Mouse (Mus musculus) MEL (cell line): ENCODE results near the gene Mnt. TPM values are rescaled to one million over a fixed set of nuclear protein-coding genes. Genes with fewer than 3 reads are reported as not detected.

Experiments
- DNase-seq: peaks from one replicate; pipeline ENCODE4 v3.0.0; 2011; ENCODE audit warnings: low read depth, low spot score
- H3K27ac ChIP-seq: 2 replicates; pipeline ENCODE4 v1.5.1; 2012; ENCODE audit warnings: low read depth, mild to moderate bottlenecking, control low read depth, low read length, moderate library complexity; ENCODE audit not compliant: control insufficient read depth
- H3K27me3 ChIP-seq, 2 experiments: fragments of 150-350 bp in 1 of 2; sonication (generic) in 1 of 2; 2 replicates each; pipeline ENCODE4 v1.6.1; 2012; ENCODE audit warnings: low read length in 2 of 2, mild to moderate bottlenecking in 2 of 2, improper control_type of control experiment in 1 of 2, moderate library complexity in 1 of 2; ENCODE audit not compliant: insufficient read depth in 2 of 2, control insufficient read depth in 1 of 2
- H3K36me3 ChIP-seq, 2 experiments: 2 replicates each; pipeline ENCODE4 v1.6.1; 2012 to 2014; ENCODE audit warnings: low read length in 2 of 2, improper control_type of control experiment in 1 of 2, inconsistent platforms in 1 of 2, mild to moderate bottlenecking in 1 of 2; ENCODE audit not compliant: insufficient read depth in 2 of 2, control insufficient read depth in 1 of 2
- H3K4me1 ChIP-seq, 2 experiments: fragments of 150-350 bp in 1 of 2; sonication (generic) in 1 of 2; 2 replicates each; pipeline ENCODE4 v1.6.1; 2012; ENCODE audit warnings: low read length in 2 of 2, improper control_type of control experiment in 1 of 2, mild to moderate bottlenecking in 1 of 2; ENCODE audit not compliant: insufficient read depth in 2 of 2, control insufficient read depth in 1 of 2
- H3K4me3 ChIP-seq, 2 experiments: fragments of 150-350 bp in 1 of 2; sonication (generic) in 1 of 2; 2 replicates each; pipeline ENCODE4 v1.5.1; 2012; ENCODE audit warnings: low read depth in 2 of 2, low read length in 2 of 2, mild to moderate bottlenecking in 2 of 2, moderate library complexity in 2 of 2, control low read depth in 1 of 2, improper control_type of control experiment in 1 of 2; ENCODE audit not compliant: control insufficient read depth in 1 of 2, insufficient read depth in 1 of 2
- H3K79me2 ChIP-seq: 2 replicates; pipeline ENCODE4 v1.6.1; 2012; ENCODE audit warnings: mild to moderate bottlenecking, low read length, moderate library complexity; ENCODE audit not compliant: control insufficient read depth, poor library complexity, insufficient read depth
- H3K9ac ChIP-seq: 2 replicates; pipeline ENCODE4 v1.6.1; 2012; ENCODE audit warnings: low read depth, mild to moderate bottlenecking, control low read depth, low read length, moderate library complexity; ENCODE audit not compliant: control insufficient read depth, poor library complexity, severe bottlenecking
- H3K9me3 ChIP-seq: fragments of 150-350 bp; sonication (generic); replicated peaks from 2 replicates; pipeline ENCODE4 v1.6.1; 2012; ENCODE audit warnings: mild to moderate bottlenecking, low read length, improper control_type of control experiment, moderate library complexity; ENCODE audit not compliant: insufficient read depth
- BHLHE40 ChIP-seq: IDR thresholded peaks from 2 replicates; pipeline ENCODE4 v1.6.1; 2012; ENCODE audit warnings: low read depth, mild to moderate bottlenecking, inconsistent platforms, low read length, improper control_type of control experiment, borderline replicate concordance
- CHD1 ChIP-seq: IDR thresholded peaks from 2 replicates; pipeline ENCODE4 v1.6.1; 2012; ENCODE audit warnings: low read depth, mild to moderate bottlenecking, inconsistent platforms, low read length, improper control_type of control experiment
- CTCF ChIP-seq, 3 experiments: IDR thresholded peaks in 2 of 3; conservative IDR thresholded peaks in 1 of 3; 2 replicates each; pipeline ENCODE4 v1.5.1; 2011 to 2012; ENCODE audit warnings: low read length in 3 of 3, low read depth in 2 of 3, mild to moderate bottlenecking in 2 of 3, improper control_type of control experiment in 1 of 3, inconsistent platforms in 1 of 3, mixed read lengths in 1 of 3, moderate library complexity in 1 of 3; ENCODE audit not compliant: control insufficient read depth in 1 of 3, insufficient read depth in 1 of 3, poor library complexity in 1 of 3, severe bottlenecking in 1 of 3
- E2F4 ChIP-seq: IDR thresholded peaks from 2 replicates; pipeline ENCODE4 v1.6.1; 2011; ENCODE audit warnings: low read depth, low read length, improper control_type of control experiment, borderline replicate concordance
- ETS1 ChIP-seq: IDR thresholded peaks from 2 replicates; pipeline ENCODE4 v1.6.1; 2012; ENCODE audit warnings: low read depth, mild to moderate bottlenecking, inconsistent platforms, low read length, improper control_type of control experiment, moderate library complexity
- GATA1 ChIP-seq: IDR thresholded peaks from 2 replicates; pipeline ENCODE4 v1.6.1; 2011; ENCODE audit warnings: low read depth, low read length, improper control_type of control experiment
- MAFK ChIP-seq: IDR thresholded peaks from 2 replicates; pipeline ENCODE4 v1.6.1; 2011; ENCODE audit warnings: low read depth, mild to moderate bottlenecking, low read length, improper control_type of control experiment, borderline replicate concordance
- MAX ChIP-seq: IDR thresholded peaks from 2 replicates; pipeline ENCODE4 v1.6.1; 2011; ENCODE audit warnings: low read length, improper control_type of control experiment
- MXI1 ChIP-seq: IDR thresholded peaks from 2 replicates; pipeline ENCODE4 v1.6.1; 2011; ENCODE audit warnings: mild to moderate bottlenecking, low read depth, low read length, improper control_type of control experiment
- NELFE ChIP-seq: IDR thresholded peaks from 2 replicates; pipeline ENCODE4 v1.6.1; 2011; ENCODE audit warnings: low read depth, low read length, improper control_type of control experiment
- POLR2A ChIP-seq, 2 experiments: IDR thresholded peaks; 2 replicates each; pipeline ENCODE4 v1.6.1; 2011 to 2012; ENCODE audit warnings: low read length in 2 of 2, mild to moderate bottlenecking in 2 of 2, control low read depth in 1 of 2, improper control_type of control experiment in 1 of 2, low read depth in 1 of 2, moderate library complexity in 1 of 2; ENCODE audit not compliant: control insufficient read depth in 1 of 2, insufficient read depth in 1 of 2, poor library complexity in 1 of 2
- POLR2AphosphoS2 ChIP-seq: IDR thresholded peaks from 2 replicates; pipeline ENCODE4 v1.6.1; 2011; ENCODE audit warnings: low read length, improper control_type of control experiment
- POLR2AphosphoS5 ChIP-seq: IDR thresholded peaks from 2 replicates; pipeline ENCODE4 v1.6.1; 2012; ENCODE audit warnings: low read depth, borderline replicate concordance, mild to moderate bottlenecking, inconsistent platforms, low read length, moderate library complexity, mixed read lengths
- TAL1 ChIP-seq: IDR thresholded peaks from 2 replicates; pipeline ENCODE4 v1.6.1; 2012; ENCODE audit warnings: mild to moderate bottlenecking, inconsistent platforms, low read length, moderate library complexity, mixed read lengths
- TBP ChIP-seq: IDR thresholded peaks from 2 replicates; pipeline ENCODE4 v1.8.0; 2011; ENCODE audit warnings: low read depth, low read length, improper control_type of control experiment
- TCF12 ChIP-seq: IDR thresholded peaks from 2 replicates; pipeline ENCODE4 v1.6.1; 2014; ENCODE audit warnings: low read depth, mild to moderate bottlenecking, inconsistent platforms, low read length, improper control_type of control experiment, moderate library complexity
- USF1 ChIP-seq: IDR thresholded peaks from 2 replicates; pipeline ENCODE4 v1.6.1; 2014; ENCODE audit warnings: low read depth, mild to moderate bottlenecking, inconsistent platforms, low read length, improper control_type of control experiment, moderate library complexity
- ZC3H11A ChIP-seq: IDR thresholded peaks from 2 replicates; pipeline ENCODE4 v1.6.1; 2012; ENCODE audit warnings: low read depth, mild to moderate bottlenecking, inconsistent platforms, low read length, improper control_type of control experiment
- ZNF384 ChIP-seq: IDR thresholded peaks from 2 replicates; pipeline ENCODE4 v1.6.1; 2012; ENCODE audit warnings: low read depth, mild to moderate bottlenecking, inconsistent platforms, low read length, improper control_type of control experiment
- polyA plus RNA-seq, 2 experiments: library from polyadenylated mRNA; stranded (reverse) in 1 of 2; unstranded in 1 of 2; fragments of >175 nt in 1 of 2; fragments of >200 nt in 1 of 2; gene quantifications; 2 replicates each; pipeline versions ENCODE4 v1.2.1 to v1.2.4; 2012; ENCODE audit warnings: low replicate concordance in 2 of 2, low read depth in 1 of 2; ENCODE audit not compliant: insufficient read length in 2 of 2, insufficient read depth in 1 of 2, missing spikeins in 1 of 2
- total RNA-seq: library from RNA; depleted of rRNA; stranded (reverse); fragments of 300-350 nt; gene quantifications from 2 replicates; pipeline ENCODE4 v1.2.3, GENCODE M21; 2012

The Mnt gene
- total and polyA plus RNA-seq, 3 experiments: 5.8 to 37.3 TPM; not detected in 1

- Histone ChIP-seq H3K4me1 (peaks cover 6 to 18% of the 10 kb centered on the region in 2 experiments; a peak in 3 of 4 replicates), H3K27me3 (no peaks in the 10 kb centered on the region), H3K9ac (no peak overlapping the region), H3K4me3 (no peak overlapping the region), H3K36me3 (peaks cover 0 to 12% of the 10 kb centered on the region in 2 experiments; a peak in 2 of 4 replicates), H3K27ac (no peak overlapping the region), H3K79me2 (peaks cover 26% of the 10 kb centered on the region), H3K9me3 (no peaks in the 10 kb centered on the region)
- no peak for DNase-seq
- TF ChIP-seq POLR2AphosphoS2 (no peak), USF1 (no peak), TAL1 (no peak), ZNF384 (no peak), BHLHE40 (no peak), GATA1 (no peak)
Measured at GRCm38 (mm10) chr11:74839860-74840715, 9.4 kb downstream of the Mnt start.

DNA sequence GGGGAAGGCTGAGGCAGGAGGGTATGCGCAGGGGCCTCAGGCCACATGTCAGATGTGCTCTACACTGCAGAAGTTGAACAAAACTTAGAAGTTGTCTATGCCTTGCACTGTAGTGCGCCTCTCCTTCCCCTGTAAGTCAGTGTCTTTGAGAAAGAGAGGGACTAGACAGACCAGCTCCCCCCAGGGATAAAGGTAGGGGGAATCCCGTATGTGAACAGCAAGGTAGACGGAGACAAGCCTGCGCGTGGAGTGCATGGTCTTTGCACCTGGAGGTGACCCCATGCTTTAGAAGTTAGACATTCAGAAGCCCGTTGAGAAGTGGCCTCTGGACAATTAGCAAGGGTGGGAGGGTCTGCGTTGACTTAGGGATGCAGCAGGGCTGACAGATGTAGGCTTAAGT is 10.0 kb downstream of the Mnt start:
- Histone ChIP-seq H3K79me2 (peaks cover 25% of the 10 kb centered on the region), H3K27me3 (no peaks in the 10 kb centered on the region), H3K4me1 (peaks cover 6 to 18% of the 10 kb centered on the region in 2 experiments; a peak in 3 of 4 replicates), H3K27ac (no peak overlapping the region), H3K9me3 (no peaks in the 10 kb centered on the region), H3K36me3 (peaks cover 0 to 12% of the 10 kb centered on the region in 2 experiments; a peak in 2 of 4 replicates), H3K9ac (no peak overlapping the region), H3K4me3 (no peak overlapping the region)
- DNase-seq: no peak
- TF ChIP-seq POLR2AphosphoS5: no peak
- TF ChIP-seq CTCF (IDR thresholded peaks at IDR 0.05 in 2 of 3, conservative IDR thresholded peaks at IDR 0.05 in 1 of 3; ENCODE audit: control insufficient read depth in 1 of 3, insufficient read depth in 1 of 3, low read depth in 2 of 3, low read length in 3 of 3, poor library complexity in 1 of 3, severe bottlenecking in 1 of 3): no peak
- no peak for TF ChIP-seq ZC3H11A
- no peak for TF ChIP-seq TBP
- no peak for TF ChIP-seq ETS1
- TF ChIP-seq MAFK: no peak
- TF ChIP-seq E2F4: no peak

- peaks cover 0 to 12% of the 10 kb centered on the region in 2 experiments; a peak in 2 of 4 replicates for H3K36me3 ChIP-seq
- peaks cover 21% of the 10 kb centered on the region for H3K79me2 ChIP-seq
- no peak for TF ChIP-seq GATA1
- no peak for TF ChIP-seq MXI1
- TF ChIP-seq TBP: no peak
- no peak for TF ChIP-seq ETS1
- no peak for TF ChIP-seq E2F4
- no peak for TF ChIP-seq CHD1
- no peak for TF ChIP-seq TCF12
- TF ChIP-seq POLR2AphosphoS2: no peak
- TF ChIP-seq TAL1: no peak
- no peak for TF ChIP-seq POLR2AphosphoS5
- TF ChIP-seq NELFE: no peak
- TF ChIP-seq MAFK: no peak
- TF ChIP-seq POLR2A (IDR thresholded peaks at IDR 0.05; ENCODE audit: control insufficient read depth in 1 of 2, insufficient read depth in 1 of 2, low read depth in 1 of 2, low read length in 2 of 2, poor library complexity in 1 of 2): no peak
- TF ChIP-seq MAX: no peak
- no peak overlapping the region for H3K4me3 ChIP-seq
- no peaks in the 10 kb centered on the region for H3K27me3 ChIP-seq
- peaks cover 6 to 18% of the 10 kb centered on the region in 2 experiments; a peak in 3 of 4 replicates for H3K4me1 ChIP-seq
- H3K27ac ChIP-seq: no peak overlapping the region
- DNase-seq: no peak
- no peaks in the 10 kb centered on the region for H3K9me3 ChIP-seq
- H3K9ac ChIP-seq: no peak overlapping the region
Measured at GRCm38 (mm10) chr11:74841366-74841765, 10.6 kb downstream of the Mnt start.
